Mouse (Mus musculus) right cerebral cortex, postnatal 14 days (tissue): ENCODE data around the gene Tmprss7.
A peak's percentile ranks its signal among the peaks of the same experiment; 100 is the strongest.

ENCODE experiments used
- DNase-seq: peaks from one replicate; pipeline ENCODE4 v3.0.0; 2022

Gene Tmprss7

DNA sequence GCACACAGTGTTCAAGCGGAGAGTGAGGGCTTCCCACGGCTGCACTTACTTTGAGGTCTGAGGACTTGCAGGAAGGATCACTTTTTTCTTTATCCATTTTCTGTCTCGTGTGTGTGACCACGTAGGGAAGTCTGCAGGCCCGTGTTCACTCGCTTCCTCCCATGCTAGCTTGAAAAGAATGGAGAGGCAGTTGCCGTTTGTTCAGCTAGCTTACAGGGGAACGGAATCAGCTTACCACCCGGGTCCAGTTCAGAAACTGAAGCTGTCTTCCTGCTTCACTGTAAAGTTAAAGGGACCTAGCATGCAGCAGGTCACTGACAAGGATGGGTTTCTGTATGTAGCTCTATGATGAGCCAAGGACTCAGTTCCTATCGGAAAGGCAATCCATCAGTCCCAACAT is at the start of gene Tmprss7:
TSS of gene Tmprss7 (minus strand) at position 101 of the 400 bp plus-strand sequence.
- no peak for DNase-seq

- DNase-seq, result peak; percentile 96
Measured at GRCm38 (mm10) chr16:45742615-45743476, 49.4 kb upstream of the Tmprss7 start, which contains the start of gene Abhd10. Gene Abhd10 (minus strand): TSS chr16:45742955.

- no peak for DNase-seq
Measured at GRCm38 (mm10) chr16:45737880-45738279, 44.4 kb upstream of the Tmprss7 start.

GRCm38 (mm10) chr16:45736724-45737123 is 43.3 kb upstream of the Tmprss7 start:
- DNase-seq, result no peak

DNA sequence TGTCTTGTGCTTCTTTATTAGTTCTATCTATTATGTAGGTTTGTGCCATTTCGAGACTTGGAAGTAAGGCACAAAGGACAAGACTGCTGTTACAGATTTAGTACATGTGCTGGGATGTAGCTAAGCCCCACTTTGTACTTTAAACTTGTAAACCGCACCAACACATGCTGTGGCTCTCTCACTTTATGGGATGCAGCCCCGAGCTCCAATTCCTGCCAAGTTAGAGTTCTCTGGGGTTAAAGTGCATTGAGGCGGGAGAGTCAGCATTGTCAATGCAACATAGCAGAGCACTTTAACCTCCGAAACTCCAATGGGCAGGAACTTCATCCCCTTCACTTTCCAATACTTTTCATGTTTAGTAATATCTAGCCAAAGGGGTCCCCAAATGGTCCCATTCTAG is 35.7 kb upstream of the Tmprss7 start:
- DNase-seq, result no peak

DNA sequence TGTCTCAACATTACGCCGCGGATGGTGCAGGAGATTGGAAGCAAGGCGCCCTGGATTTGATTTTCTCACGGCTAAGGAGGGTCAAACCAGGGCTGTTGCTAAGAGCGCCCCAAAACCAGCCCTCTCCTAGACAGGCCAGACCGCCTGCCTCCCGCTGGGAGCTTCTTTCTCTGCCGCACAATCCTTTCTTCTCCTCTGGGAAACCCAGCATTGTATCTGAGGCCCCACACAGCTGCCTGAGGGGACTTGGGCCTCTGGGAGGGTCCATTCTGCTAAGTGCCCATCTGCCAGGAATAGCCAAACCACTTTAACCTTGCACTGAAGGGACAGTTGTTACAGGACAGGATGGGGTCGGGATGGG is 31.3 kb upstream of the Tmprss7 start:
- DNase-seq, result peak; percentile 50

GRCm38 (mm10) chr16:45724061-45724741 is 30.7 kb upstream of the Tmprss7 start, which contains the start of gene Tagln3:
Gene Tagln3 (minus strand): TSS chr16:45724608.
- DNase-seq, result peak; percentile 69

GRCm38 (mm10) chr16:45723172-45723901 is 29.9 kb upstream of the Tmprss7 start:
- DNase-seq, result no peak

DNA sequence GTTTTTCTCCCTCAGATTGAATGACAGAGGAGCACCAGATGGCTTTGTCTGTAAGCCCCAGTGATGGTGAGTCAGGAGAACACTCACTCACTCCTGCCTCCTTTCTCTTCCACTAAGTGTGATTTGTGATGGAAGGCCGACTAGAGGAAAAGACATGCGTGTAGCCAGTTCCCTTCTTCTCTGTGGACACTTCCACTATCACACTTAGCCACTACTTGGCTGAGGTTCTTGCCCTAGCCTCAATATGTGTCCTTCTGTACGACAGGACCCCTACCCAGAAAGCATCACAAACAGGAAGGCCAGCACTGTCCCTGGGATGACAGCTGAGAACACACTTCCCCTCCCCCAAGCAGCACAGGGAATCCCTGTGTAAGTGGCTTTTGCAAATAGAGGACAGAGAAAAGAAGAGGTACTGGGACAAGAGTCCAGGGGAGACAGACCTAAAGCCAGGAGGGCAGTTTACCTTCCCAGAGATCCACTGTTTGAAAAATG is 29.0 kb upstream of the Tmprss7 start:
- DNase-seq, result no peak

- DNase-seq, result no peak
Measured at GRCm38 (mm10) chr16:45720022-45720630, 26.7 kb upstream of the Tmprss7 start.

DNA sequence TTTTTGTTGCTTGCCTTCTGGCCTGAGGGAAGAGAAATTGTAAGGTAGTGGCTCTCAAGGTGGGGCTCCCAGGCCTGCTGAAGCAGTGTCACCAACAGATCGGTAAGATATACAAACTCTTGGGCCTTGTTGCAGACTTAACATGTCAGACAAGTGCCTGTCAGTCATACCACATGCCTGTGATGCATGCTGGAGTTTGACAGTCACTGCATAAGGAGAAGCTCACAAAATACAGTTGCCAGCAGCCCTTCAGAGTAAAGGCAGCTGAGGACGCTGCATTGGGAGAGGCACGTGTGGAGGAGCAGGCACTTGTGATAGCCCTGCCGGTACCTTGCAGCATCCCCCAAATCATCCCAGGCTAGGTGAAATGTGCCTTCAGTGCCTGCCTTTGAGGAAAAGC is 24.8 kb upstream of the Tmprss7 start:
- no peak for DNase-seq

GRCm38 (mm10) chr16:45714489-45715150 is 21.2 kb upstream of the Tmprss7 start:
- DNase-seq, result no peak

DNA sequence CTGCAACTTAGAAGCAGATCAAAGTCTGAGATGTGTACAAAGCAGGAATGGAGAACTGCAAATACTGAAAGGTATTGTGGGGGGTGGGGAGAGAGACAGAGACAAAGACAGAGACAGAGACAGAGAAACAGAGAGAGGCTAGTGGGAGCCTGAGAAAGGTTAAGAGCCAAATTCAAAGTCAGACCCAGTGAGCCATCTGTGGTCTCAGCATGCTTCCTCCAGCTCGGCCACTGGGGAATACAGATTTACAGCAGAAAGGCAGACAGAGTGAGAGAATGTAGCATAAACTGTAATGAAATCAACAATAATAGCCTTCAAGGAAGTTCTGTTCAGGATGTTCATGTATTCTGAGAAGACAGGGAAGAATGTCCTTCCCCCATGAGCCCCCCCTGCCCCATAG is 20.4 kb upstream of the Tmprss7 start:
- no peak for DNase-seq

DNA sequence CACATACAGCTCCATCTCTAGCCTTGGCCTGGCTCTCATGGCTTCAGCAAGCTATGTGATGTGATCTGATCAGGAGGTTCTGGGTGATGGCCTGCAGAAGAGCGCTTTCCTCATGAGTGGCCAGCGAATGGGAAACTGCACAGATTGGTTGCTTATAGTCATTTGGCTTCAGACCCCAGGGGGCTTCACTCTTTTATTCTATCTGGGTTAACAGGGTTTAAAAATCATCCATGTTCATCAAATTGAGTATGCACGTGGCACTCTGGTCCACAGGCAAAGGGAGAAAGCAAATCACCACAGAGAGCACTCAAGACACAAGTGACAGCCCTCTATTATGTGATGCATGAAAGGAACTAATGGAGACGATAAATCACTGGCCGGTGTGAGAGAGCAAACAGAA is 19.8 kb upstream of the Tmprss7 start:
- DNase-seq, result no peak

GRCm38 (mm10) chr16:45711263-45711662 is 17.8 kb upstream of the Tmprss7 start:
- no peak for DNase-seq

DNA sequence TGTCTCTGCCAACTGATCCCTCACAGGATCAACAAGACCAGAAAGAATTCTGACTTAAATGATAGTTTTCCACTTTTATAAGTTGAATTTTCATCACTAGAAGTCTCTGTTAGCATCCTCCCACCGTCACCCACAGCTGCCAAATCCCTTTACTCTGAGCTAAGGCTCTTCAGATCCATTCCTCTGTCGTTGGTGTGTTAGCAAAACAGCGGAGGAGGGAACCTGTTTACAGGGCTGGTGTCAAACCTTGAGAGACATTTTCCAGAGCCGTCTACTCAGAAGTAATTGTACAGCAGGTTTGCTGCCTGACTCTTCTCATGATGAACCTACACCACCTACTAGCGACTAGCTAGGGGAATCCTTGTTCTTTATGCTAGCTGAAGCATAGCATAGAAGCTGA is 5.8 kb upstream of the Tmprss7 start:
- no peak for DNase-seq

GRCm38 (mm10) chr16:45697996-45698395 is 4.5 kb upstream of the Tmprss7 start:
- DNase-seq, result no peak

DNA sequence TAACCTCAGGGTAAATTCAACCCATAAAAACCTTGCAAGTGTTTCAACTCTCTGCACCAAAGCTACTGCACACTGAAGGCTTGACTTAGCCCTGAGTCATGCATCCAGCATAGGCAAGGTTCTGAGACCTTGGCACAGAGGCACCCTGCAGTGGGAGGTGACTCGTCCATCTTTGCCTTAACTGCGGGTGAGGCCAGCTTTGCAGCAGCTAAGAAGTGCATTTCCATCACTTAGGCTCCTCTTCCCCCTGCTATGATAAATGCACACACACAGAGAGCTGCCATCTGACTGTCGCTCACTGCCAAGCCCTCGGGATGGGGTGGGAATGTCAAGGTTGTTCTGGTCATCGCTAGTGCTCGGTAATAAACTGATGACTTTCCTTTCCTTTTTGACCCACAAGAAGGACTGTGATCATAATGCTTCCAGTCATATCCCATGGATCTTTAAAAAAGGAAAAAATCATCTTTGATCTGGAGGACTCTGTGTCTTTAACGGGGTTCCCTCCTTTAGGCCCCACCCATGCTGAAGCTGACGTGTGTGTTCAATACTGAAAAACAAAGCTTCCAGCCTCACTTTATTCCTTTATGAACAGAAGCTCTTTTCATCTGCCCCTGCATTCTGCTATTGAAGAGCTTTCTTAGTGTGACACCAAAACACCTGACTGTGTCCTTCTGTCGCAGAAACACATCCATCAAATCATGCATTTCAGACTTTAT is 2.1 kb upstream of the Tmprss7 start:
- no peak for DNase-seq

- DNase-seq, result no peak
Measured at GRCm38 (mm10) chr16:45692851-45693250, 607 bp downstream of the Tmprss7 start.

- peak; percentile 26 for DNase-seq
Measured at GRCm38 (mm10) chr16:45690178-45690577, 3.3 kb downstream of the Tmprss7 start.

- DNase-seq, result no peak
Measured at GRCm38 (mm10) chr16:45686833-45687232, 6.6 kb downstream of the Tmprss7 start.

- no peak for DNase-seq
Measured at GRCm38 (mm10) chr16:45685295-45685694, 8.2 kb downstream of the Tmprss7 start.
